Mouse (Mus musculus) limb, embryonic 14.5 days (tissue): Measurements from ENCODE around the gene Hoxc9. TPM values are rescaled to one million over a fixed set of nuclear protein-coding genes. Genes with fewer than 3 reads are reported as not detected.

Experiments
- ATAC-seq: fragments of 200-750 bp; cut with Nextera tagmentation; 2 replicates; pipeline ENCODE4 v1.8.0; 2017; ENCODE audit warnings: low read depth, moderate number of reproducible peaks, moderate TSS enrichment; ENCODE audit not compliant: low FRiP score
- DNase-seq: peaks from one replicate; pipeline ENCODE4 v3.0.0-alpha.2; 2015; ENCODE audit warnings: low spot score
- H3K27ac ChIP-seq: fragments of 300-500 bp; sonication (generic); replicated peaks from 2 replicates; pipeline ENCODE4 v1.5.1; 2014; ENCODE audit warnings: low read depth, mild to moderate bottlenecking, low read length, moderate library complexity, mixed read lengths
- H3K27me3 ChIP-seq: fragments of 300-500 bp; sonication (generic); 2 replicates; pipeline ENCODE4 v1.6.1; 2014; ENCODE audit warnings: low read length, mixed read lengths; ENCODE audit not compliant: control insufficient read depth, insufficient read depth
- H3K36me3 ChIP-seq: fragments of 300-500 bp; sonication (generic); 2 replicates; pipeline ENCODE4 v1.6.1; 2014; ENCODE audit warnings: mild to moderate bottlenecking, low read length, moderate library complexity, mixed read lengths; ENCODE audit not compliant: control insufficient read depth, insufficient read depth
- H3K4me1 ChIP-seq: fragments of 300-500 bp; sonication (generic); 2 replicates; pipeline ENCODE4 v1.6.1; 2014; ENCODE audit warnings: antibody characterized with exemption, low read length, mixed read lengths; ENCODE audit not compliant: control insufficient read depth, insufficient read depth
- H3K4me2 ChIP-seq: fragments of 300-500 bp; sonication (generic); replicated peaks from 2 replicates; pipeline ENCODE4 v1.6.1; 2014; ENCODE audit warnings: low read depth, mild to moderate bottlenecking, low read length, moderate library complexity; ENCODE audit not compliant: severe bottlenecking
- H3K4me3 ChIP-seq: fragments of 300-500 bp; sonication (generic); replicated peaks from 2 replicates; pipeline ENCODE4 v1.5.1; 2014; ENCODE audit warnings: low read length
- H3K9ac ChIP-seq: fragments of 300-500 bp; sonication (generic); 2 replicates; pipeline ENCODE4 v1.6.1; 2014; ENCODE audit warnings: mild to moderate bottlenecking, low read depth, low read length, moderate library complexity; ENCODE audit not compliant: severe bottlenecking
- H3K9me3 ChIP-seq: fragments of 300-500 bp; sonication (generic); 2 replicates; pipeline ENCODE4 v1.6.1; 2016; ENCODE audit warnings: low read length; ENCODE audit not compliant: control insufficient read depth
- POLR2A ChIP-seq: fragments of 200-500 bp; IDR thresholded peaks from 2 replicates; pipeline ENCODE4 v1.8.0; 2012; ENCODE audit warnings: inconsistent platforms, mild to moderate bottlenecking, moderate library complexity, borderline replicate concordance; ENCODE audit not compliant: insufficient read depth, insufficient read length; ENCODE audit errors: extremely low read depth
- WGBS: fragments of 180-500 bp; shearing (Covaris S2); extraction: QIAGEN DNeasy Blood & Tissue Kit; methylation state at CpG from one replicate; pipeline ENCODE4 v1.1.7; 2014; 5-methylcytosine and 5-hydroxymethylcytosine counted together
- polyA plus RNA-seq, 2 experiments: library from polyadenylated mRNA; depleted of rRNA in 1 of 2; stranded (reverse) in 1 of 2; unstranded in 1 of 2; fragments of >200 nt; fragmentation: Nextera tagmentation in 1 of 2; extraction: Ambion mirVana in 1 of 2; gene quantifications; 2 replicates each; pipeline versions ENCODE4 v1.2.1 to v1.2.3; 2012 to 2014

Gene Hoxc9
- polyA plus RNA-seq, 2 experiments, result 1.1 to 2.1 TPM

GRCm38 (mm10) chr15:103006326-103006725, 30.1 kb downstream of the Hoxc9 start:
- no peak overlapping the region for H3K9ac ChIP-seq

GRCm38 (mm10) chr15:103009265-103010111, 33.2 kb downstream of the Hoxc9 start:
- H3K36me3 ChIP-seq, result no peaks in the 10 kb centered on the region
- no peak overlapping the region for H3K27ac ChIP-seq
- H3K27me3 ChIP-seq, result peaks cover 97% of the 10 kb centered on the region
- H3K4me2 ChIP-seq, result peak overlapping the region; percentile 33
- 2% methylated on average over 27 of the region's 27 CpGs for WGBS
- H3K9me3 ChIP-seq, result no peaks in the 10 kb centered on the region
- H3K4me1 ChIP-seq, result peaks cover 4% of the 10 kb centered on the region; the same call in 1 of the 2 replicates
- peak overlapping the region; percentile 21 for H3K4me3 ChIP-seq
- H3K9ac ChIP-seq, result peak overlapping the region; percentile 25; the same call in 1 of the 2 replicates
- no peak for ATAC-seq
- DNase-seq, result no peak
- no peak for TF ChIP-seq POLR2A

More at GRCm38 (mm10) chr15:103006326-103006725, 30.1 kb downstream of the Hoxc9 start:
- 14% methylated on average over 1 of the region's 1 CpGs for WGBS
- H3K36me3 ChIP-seq, result no peaks in the 10 kb centered on the region
- no peak overlapping the region for H3K4me3 ChIP-seq
- DNase-seq (no peak), ATAC-seq (no peak)
- peaks cover 4% of the 10 kb centered on the region; the same call in 1 of the 2 replicates for H3K4me1 ChIP-seq
- H3K27ac ChIP-seq, result no peak overlapping the region
- H3K27me3 ChIP-seq, result peaks cover 97% of the 10 kb centered on the region
- no peaks in the 10 kb centered on the region for H3K9me3 ChIP-seq
- no peak for TF ChIP-seq POLR2A
- peak overlapping the region; percentile 2; the same call in 1 of the 2 replicates for H3K4me2 ChIP-seq

GRCm38 (mm10) chr15:103010112-103010846, 34.0 kb downstream of the Hoxc9 start:
- ATAC-seq (no peak), DNase-seq (no peak)
- H3K36me3 ChIP-seq, result no peaks in the 10 kb centered on the region
- H3K4me3 ChIP-seq, result peak overlapping the region; percentile 21
- WGBS, result 3% methylated on average over 31 of the region's 31 CpGs
- no peak for TF ChIP-seq POLR2A
- peaks cover 9% of the 10 kb centered on the region; the same call in 1 of the 2 replicates for H3K4me1 ChIP-seq
- H3K9ac ChIP-seq, result peak overlapping the region; percentile 25; the same call in 1 of the 2 replicates
- no peak overlapping the region for H3K27ac ChIP-seq
- H3K9me3 ChIP-seq, result no peaks in the 10 kb centered on the region
- H3K27me3 ChIP-seq, result peaks cover 97% of the 10 kb centered on the region
- H3K4me2 ChIP-seq, result peak overlapping the region; percentile 33

- 0 out of 2 replicates have a peak overlapping the region, but pooled peaks have one; percentile 16 for H3K4me3 ChIP-seq
Measured at GRCm38 (mm10) chr15:103010847-103011555, 34.8 kb downstream of the Hoxc9 start.

More at GRCm38 (mm10) chr15:103010847-103011555, 34.8 kb downstream of the Hoxc9 start:
- WGBS, result 9% methylated on average over 28 of the region's 28 CpGs
- ATAC-seq (no peak), DNase-seq (no peak)
- no peak for TF ChIP-seq POLR2A
- Histone ChIP-seq H3K9me3 (no peaks in the 10 kb centered on the region), H3K27me3 (peaks cover 97% of the 10 kb centered on the region), H3K4me2 (peak overlapping the region; percentile 33; the same call in 1 of the 2 replicates), H3K9ac (peak overlapping the region; percentile 32; the same call in 1 of the 2 replicates), H3K4me1 (peaks cover 9% of the 10 kb centered on the region; the same call in 1 of the 2 replicates), H3K36me3 (no peaks in the 10 kb centered on the region), H3K27ac (no peak overlapping the region)
